Mouse (Mus musculus): ENCODE measurements around the gene Vgll4.

Vgll4 gene

DNA sequence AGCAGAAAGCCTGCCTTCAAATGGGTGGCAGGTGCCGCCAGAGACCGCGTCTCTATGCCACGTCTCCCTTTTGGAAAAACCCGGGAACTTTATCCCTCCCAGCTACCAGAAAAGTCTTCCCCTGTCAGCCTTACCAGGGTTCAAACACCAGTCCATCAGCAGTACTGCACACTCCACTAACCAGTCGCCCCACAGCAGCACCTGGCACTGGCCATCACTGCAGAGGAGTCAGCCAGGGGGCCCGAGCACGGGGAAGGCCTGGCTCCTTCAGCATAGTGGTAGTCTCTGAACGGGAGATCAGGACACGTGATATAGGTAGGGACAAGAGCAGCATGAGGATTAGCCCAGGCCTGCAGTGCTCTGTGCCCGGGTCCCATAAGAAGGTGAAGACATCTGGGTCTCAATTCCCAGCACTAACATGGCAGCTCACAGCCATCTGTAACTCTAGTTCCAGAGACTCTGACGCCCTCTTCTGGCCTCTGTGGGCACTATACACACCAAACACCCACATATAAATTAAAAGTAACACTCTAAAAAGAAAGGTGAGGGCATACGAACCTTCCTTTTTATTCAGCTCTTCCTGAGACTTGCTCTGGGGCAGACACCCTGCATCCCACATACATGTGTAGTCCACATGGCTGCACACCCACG is 98.7 kb downstream of the Vgll4 start:
- no peak for DNase-seq (ENCODE audit: low spot score in 2 of 2)

DNA sequence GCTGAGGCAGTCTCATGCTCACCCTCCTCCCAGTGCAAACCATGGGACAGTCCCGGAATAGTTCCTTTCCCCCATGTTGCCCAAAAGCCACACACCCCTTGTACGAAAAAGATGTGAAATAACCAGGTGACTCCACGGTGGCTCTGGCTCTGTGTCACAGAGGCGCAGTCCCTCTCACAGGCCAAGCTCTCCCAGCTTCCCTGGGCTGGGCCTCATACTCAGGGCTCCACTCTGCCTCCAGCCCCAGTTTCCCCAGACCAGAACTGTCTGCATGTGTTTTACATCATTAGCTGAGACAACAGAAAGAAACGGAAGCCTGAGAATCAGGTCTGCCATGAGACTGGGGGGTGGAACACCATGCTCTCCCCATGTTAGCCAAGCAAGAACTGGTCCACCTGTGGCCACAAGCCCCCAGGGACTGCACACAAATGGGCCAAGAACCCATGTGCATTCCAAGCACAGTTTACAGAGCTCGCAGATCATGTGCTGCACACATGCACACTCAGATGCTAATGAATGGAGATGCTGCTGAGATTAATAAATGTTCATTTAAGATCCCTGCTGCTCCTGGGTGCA is 100.2 kb downstream of the Vgll4 start:
- no peak for DNase-seq (ENCODE audit: low spot score in 2 of 2)

DNA sequence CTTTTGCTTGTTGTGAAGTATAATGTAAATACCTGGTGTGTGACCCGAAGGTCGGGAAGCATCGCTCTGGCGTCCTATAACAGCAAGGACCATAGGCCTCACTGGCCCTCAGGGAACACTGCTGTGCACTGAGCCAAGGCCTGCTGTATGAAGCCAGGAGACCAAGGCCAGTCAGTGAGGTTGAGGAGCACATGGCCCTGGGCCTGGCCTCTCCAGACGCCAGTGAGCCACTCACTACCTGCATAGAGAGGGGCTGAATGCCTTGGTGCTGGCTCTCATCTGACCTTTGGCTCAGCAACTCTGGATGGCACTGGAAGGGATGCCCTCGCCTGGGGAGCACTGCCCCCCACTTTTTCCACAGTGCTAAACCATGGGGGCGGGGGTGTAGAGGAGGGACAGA is 101.1 kb downstream of the Vgll4 start:
- DNase-seq (ENCODE audit: low spot score in 2 of 2): no peak

DNA sequence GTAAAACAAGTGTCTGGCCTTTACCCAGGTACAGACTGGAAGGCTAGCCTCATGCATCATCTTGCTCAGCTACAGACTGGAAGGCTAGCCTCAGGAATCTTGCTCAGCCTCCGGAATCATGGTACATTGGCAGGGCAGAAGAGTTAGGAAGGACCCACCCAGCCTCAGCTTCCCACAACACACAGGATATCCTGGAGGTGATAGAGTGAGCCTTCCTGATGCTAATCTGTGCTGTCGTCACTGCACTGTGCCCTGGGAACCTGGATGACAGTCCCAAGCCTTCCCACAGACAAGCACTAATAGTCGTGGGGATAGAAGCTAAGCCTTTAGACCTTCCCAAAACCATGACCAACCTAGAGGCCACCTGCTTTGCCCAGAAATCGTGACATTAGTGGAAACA is 103.2 kb downstream of the Vgll4 start:
- no peak for DNase-seq (ENCODE audit: low spot score in 2 of 2)

DNA sequence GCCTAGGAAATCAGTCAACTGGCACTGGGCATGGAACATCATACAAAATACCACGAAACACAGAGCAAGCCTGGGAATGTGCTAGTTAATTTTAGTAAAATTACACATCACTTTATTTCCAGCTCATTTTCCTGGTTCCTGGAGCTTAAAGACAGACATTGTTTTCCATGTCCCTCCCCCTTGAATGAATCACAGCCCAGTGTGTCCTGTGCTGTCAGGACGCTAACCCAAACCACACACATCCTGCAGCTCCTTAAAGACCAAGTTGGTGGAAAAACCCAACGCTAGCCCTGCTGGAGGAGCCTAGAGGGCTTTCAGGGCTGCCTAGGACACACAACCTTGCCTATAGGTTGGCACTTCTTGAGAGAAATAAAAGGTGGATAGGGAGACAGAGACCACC is 103.7 kb downstream of the Vgll4 start:
- no peak for DNase-seq (ENCODE audit: low spot score in 2 of 2)

DNA sequence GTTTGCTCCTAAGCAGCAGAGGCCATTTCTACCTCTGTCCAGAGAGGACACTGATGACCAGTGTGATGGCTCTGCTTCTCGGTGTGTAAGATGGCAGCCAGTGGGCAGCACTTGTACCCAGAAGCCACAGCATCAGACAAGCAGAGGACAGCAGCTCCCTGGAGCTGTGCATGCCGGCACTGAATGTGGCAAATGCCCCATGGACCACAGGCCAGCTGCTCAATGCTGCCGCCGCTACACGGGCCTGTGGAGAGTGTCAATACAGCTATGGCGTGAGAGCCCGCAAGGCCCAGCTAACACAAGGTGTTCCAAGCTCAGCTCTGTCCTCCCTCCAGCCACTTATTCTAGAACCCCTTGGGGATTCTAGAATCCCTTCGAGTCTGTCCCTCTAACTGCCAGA is 105.4 kb downstream of the Vgll4 start:
- DNase-seq (ENCODE audit: low spot score in 2 of 2): no peak

DNA sequence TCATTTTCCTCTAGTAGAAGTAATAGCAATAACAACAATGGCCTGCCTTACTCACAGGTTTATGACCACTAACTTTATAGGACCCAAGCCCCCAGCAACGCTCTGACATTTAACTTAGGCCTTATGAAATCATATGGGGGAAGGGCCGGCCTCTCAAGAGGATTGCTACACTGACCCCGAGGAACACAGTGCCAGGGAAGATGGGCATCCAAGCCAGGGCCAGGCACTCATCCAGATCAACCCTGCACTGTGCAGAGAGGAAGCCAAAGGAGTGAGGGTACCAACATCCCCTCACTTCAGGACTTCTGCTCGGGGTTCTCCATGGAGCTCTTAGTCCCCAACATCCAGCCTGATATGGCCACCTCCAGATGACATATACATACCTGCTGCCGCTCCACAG is 106.3 kb downstream of the Vgll4 start:
- no peak for DNase-seq (ENCODE audit: low spot score in 2 of 2)

DNA sequence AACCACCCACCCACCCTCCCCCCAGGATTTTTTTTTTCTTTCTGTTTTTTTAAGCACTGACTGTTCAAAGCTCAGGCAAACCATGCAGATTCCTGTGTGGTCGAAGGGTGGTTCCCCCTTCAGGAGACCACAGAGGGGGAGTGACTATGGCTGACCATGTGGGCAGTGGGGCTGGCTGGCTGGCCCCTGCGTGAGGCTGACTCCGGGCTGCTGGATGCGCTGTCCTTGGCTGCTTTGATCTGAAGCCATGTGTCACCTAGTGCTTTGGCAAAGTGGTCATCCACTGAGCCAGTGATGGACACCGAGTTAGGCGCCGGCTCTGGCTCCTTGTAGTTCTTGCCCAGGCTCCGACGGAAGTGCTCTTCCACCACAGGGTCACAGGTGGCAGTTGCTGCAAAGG is 107.7 kb downstream of the Vgll4 start:
- no peak for DNase-seq (ENCODE audit: low spot score in 2 of 2)

DNA sequence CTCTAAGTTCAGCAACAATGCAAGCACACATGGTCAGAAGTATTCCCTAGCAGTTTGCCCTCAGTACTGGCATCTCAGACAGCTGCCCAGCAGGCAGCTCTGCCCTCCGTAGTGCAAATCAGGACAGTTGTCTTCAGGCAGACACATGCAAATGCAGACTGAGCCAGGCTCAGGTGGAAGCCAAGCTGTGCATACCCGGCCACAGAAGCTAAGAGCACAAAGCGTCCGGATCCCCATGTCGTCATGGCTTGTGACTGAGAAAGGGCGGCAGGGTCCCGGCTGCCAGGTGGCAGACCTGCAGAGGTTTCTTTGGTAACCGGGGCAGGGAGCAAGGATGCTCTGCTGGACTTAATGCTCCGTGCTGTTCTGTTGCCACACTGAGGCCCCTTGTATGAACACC is 108.2 kb downstream of the Vgll4 start:
- no peak for DNase-seq (ENCODE audit: low spot score in 2 of 2)

DNA sequence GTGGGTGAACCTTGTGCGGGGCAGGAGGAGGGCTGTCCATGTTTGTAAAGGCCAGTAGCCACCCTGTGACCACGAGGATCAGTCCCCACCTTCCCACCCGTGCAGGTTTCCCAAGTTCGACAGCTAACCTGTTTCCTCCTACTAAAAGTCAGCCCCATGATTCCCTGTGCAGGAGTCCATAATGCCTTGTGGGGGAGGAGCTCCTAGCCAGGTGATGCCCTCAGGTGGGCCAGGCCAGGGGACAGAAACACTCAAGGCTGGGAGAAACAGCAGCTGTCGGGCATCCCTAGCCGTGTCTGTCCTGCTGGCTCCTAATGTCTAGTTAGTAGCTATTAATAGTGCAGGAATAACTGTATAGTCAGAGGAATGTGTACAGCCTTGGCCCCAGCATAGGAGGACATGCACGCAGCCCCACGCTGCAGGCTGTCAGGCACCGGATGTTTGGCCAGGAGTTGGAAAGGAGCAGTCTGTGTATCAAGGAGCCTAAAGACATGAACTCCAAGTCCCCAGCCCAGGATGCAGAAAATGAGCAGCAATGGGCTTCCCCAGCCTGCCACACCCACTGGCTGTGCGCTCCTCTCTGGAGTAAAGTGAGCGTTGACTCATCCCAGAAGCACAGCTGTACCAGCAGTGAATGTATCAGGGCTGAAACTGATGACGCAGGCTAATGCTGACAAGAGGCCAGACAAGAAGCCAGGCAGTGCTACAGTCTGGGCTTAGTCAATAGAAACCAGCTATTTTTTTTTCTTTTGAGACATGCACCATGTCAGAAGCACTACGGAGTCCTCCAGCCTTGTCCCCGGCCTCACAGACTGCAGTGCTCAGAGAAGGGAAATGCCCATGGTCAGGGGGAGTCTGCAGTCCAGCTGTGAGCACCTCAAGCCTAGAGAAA is 108.9 kb downstream of the Vgll4 start:
- DNase-seq (ENCODE audit: low spot score in 2 of 2): no peak

DNA sequence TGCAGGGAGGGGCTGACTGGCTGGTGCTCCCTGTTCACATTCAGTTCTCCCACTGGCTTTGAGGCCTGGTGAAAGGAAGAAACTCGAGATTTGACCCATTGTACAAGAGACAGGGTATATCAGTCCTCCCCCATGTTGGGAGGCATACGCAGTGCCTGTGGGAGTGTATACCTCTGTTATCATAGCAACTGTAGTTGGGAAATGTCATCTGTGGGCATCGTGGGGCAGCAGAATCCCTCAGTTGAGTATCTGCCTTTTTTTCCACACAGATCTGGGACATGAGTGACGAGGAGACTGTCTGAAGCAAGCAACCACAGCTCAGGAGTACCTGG is 111.1 kb downstream of the Vgll4 start:
- DNase-seq (ENCODE audit: low spot score in 2 of 2): no peak

DNA sequence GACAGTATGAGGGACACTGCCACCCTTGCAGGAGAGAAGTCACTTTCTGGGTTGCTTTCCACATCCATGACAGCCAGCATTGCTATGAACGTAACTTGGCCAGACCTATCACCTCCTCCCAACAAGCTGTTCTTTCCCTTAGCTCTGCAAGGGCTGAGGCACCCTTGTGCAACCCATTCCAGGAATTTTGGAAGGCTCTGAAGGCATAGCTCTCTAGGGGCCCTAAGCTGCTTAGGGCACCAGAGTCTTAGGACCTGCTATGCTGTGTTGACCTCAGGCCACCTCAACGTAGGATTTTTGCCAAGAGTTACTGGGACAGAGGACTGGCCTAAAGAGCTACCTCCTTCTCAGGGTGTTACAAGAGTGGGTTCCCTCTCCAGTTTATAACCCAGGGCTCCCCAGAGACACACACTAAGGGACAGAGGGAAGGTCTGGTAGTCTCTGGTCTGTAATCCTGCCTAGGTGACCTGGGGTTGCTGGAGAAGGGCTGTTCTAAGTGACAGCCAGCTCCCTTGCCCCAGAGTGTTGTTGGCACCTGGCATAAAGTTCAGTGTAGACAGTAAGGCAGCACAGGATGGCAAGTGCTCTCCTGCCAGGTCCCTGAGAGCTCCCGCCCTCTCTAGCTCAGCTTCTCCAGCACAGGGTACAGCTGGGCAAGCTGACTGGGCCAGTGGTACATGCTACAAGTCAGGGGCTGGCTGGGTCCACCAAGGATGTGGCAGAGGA is 111.6 kb downstream of the Vgll4 start:
- DNase-seq (ENCODE audit: low spot score in 2 of 2): no peak

DNA sequence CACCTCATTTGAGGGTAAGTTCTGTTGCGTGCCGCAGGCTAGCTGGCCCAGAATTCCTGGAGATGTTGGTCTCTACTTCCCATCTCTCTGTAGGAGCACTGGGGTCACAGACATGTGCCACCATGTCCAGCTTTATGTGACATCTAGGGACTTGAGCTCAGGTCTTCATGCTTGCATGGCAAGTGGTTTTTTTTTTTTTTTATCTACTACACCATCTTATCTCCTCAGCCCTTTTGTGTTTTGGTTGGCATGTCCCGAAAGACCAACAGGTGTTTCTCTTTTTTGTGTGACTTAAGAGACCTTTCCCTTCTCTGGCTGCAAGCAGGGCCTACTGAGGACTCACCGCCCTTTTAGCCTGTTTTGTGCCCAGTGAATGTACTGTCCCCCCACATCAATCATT is 113.3 kb downstream of the Vgll4 start:
- no peak for DNase-seq (ENCODE audit: low spot score in 2 of 2)

DNA sequence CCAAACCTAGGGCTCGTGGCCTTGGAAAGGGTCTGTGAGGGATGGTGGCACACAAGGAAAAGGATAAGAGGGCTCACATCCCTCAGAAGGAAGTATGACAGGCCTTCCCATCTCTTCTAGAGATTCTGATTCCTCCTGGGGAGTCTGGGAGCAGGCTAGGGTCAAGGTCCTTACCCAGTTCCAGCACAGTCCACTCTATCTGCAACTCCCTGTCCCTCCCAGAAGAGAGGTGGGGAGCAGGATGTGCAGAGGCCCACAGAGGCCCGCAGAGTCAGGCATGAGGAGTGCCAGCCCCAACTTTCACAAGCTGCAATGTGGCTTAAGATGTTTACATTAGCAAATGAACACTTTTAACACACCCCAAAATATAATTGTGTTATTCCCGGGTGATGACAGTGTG is 114.2 kb downstream of the Vgll4 start:
- no peak for DNase-seq (ENCODE audit: low spot score in 2 of 2)

DNA sequence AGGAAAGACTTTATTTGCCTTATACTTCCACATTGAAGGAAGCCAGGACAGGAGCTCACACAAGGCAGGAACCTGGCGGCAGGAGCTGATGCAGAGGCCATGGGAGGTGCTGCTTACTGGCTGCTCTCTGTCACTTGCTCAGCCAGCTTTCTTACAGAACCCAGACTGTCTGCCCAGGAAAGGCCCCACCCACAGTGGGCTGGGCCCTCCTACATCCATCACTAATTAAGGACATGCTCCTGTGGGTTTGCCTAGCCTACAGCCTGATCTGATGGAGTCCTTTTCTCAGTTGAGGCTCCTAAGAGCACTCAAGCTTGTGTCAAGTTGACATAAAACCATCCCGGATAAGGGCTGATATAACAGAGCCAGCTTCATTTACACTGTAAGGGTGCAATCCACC is 115.4 kb downstream of the Vgll4 start:
- DNase-seq (ENCODE audit: low spot score in 2 of 2): no peak

DNA sequence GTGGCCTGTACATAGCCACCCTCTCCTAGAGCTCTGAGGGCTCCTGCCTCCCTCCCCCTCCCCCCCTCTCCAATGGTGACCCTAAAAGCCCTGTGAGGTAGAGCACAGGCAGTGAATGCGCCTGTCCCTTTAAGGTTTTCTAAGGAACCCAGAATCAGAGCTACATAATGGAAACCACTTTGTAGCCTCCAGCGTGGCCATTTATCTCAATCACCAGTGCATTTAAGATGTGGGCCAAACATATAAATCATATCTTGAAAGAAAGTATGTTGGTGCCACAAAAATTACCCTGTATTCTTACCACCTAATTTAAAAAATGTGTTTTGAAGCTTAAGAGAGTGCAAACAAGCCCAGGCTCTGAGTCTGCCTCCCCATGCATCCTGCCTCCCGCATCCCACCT is 117.1 kb downstream of the Vgll4 start:
- DNase-seq (ENCODE audit: low spot score in 2 of 2): no peak

DNA sequence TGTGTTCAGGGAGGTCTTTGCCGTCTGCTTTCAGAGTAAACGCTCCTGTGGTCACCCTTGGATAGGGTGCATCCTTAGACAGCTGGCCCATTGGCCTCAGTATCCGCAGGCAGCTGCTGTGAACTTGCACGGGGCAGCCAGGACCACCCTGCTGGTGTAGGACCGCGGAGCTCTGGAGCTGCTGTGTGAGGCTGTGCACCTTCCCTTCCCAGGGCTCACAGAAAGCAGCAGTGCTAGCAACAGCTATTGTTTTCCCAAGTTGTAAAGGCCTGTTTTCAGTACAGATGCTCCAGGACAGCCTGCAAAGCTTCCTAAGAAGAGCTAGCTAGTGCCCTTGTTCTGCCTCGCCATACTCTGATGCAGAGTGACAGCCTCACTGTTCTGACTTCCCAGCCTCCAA is 118.1 kb downstream of the Vgll4 start:
- no peak for DNase-seq (ENCODE audit: low spot score in 2 of 2)

DNA sequence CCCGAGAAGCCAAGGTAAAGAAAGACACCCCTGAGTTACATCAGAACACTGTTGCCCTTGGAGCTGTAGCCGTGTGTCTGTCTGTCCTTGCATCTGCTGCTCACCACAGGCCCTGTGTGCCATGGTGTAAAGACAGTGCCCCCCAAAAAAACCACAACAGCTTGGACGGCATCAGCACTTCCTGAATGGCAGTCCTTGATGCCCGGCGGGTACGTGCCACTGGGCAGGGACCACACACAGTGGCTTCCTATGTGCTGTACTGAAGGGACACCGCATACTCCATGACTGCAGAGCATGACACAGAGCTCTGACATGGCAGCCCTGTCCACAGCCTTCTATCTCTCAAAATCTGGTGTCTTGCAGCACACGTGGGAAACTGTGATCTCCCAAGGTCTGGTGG is 120.0 kb downstream of the Vgll4 start:
- DNase-seq (ENCODE audit: low spot score in 2 of 2): no peak

DNA sequence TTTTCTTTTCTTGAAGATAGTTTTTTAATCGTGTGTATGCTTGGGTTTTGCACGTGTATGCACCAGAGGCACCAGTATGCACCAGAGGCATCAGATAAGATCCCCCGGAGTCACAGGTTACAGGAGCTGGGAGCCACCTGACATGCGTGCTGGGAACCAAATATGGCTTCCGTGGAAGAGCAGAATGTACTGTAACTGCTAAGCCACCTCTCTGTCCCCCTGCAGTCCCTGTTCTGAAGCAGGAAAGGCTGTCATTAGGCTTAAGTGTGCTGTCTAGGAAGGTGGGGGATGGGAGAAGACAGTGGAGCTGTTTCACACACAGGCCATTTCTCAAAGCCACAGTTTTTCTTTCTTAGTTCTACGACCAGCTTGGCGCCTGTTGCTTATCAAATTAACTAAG is 121.0 kb downstream of the Vgll4 start:
- DNase-seq (ENCODE audit: low spot score in 2 of 2): no peak

DNA sequence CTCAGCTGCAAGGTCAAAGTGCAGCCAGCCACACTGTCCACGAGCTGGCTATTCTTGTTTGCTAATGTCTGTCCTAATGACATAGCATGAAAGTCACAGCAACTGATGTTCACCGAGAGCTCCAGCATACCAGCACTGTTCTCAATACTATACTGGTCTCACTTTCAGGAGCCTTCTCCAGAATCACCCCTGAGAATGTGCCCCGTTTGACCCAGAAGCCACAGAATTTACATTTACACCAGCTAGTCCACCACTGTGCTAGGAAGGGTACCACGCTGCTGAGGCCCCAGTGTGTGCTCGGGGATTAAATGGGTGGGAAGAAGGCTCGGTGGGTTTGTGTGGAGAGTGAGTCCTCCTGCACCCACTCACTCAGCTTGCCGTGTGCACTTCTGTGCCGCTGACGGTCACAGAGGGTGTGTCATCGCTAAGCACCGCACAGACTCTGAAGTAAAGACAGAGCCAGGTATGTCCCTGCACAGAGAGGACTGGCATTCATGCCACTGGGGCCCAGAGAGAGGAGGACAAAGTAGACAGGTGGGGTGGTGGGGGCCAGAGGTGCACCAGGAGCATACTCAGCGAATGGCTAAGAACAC is 122.1 kb downstream of the Vgll4 start:
- no peak for DNase-seq (ENCODE audit: low spot score in 2 of 2)

DNA sequence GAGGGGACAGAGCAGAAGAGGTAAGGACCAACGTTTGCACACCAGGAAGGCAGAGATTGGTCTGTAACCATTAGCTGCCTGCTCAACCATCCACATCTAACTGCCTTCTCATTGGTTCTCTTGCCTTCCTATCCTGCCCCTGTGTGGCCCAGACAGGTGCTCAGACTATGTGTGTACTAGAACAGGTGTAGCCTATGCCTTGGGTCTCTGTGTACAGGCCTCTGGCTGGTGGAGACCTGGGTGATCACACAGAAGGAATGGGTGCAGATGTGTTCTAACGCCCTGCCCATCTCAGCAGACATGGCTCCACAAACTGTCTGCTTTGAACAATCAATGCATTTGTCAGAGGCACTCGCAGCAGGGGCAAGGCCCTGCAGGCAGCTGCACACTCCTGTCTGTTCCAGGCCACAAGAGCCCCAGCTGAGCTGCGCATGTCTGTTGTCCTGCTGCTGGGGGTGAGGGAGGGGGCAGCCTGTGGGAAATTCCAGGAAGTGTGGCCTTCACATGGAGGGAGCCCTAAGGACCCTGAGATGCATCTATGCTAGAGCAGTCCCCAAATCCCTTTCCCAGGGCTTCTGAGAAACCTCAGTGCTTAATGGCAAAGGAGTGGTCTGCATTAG is 123.5 kb downstream of the Vgll4 start:
- no peak for DNase-seq (ENCODE audit: low spot score in 2 of 2)

DNA sequence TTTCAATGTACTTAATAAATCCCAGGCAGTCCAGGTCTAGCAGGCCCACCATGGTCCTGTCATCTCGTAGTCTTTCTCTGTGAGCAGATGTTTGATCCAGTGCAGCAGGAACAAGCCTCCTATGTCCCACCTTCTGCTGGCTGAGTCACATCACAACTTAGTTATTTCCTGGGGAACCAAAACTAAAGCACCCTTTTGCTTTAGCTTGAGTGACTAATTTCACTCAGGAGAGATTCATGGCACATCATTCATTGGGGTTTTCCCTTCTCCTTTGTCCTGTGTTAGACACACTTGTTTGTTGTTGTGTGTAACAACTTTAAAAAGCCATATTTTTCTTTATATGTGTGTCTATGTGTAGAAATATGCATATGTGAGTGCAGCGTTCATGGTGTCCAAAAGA is 126.9 kb downstream of the Vgll4 start:
- DNase-seq (ENCODE audit: low spot score in 2 of 2): no peak

Measured in spleen, postnatal 4 days (tissue).